Mouse (Mus musculus): ENCODE measurements around the gene Depdc1b. TPM values are rescaled to one million over a fixed set of nuclear protein-coding genes. Genes with fewer than 3 reads are reported as not detected.

Gene Depdc1b
- polyA plus RNA-seq, 1 experiment from 2014 or later: 5.6 TPM

GRCm38 (mm10) chr13:108323317-108323716 lies 7.2 kb downstream of the Depdc1b start:
- H3K9ac ChIP-seq (ENCODE audit: low read depth, low read length): no peak overlapping the region
- H3K27me3 ChIP-seq (replicated peaks; ENCODE audit: control insufficient read depth, insufficient read depth, low read length): no peaks in the 10 kb centered on the region
- H3K9me3 ChIP-seq (ENCODE audit: control insufficient read depth, low read length): no peaks in the 10 kb centered on the region
- WGBS: 90% methylated on average over 2 of the region's 2 CpGs
- H3K4me3 ChIP-seq (ENCODE audit: low read depth, low read length): no peak overlapping the region
- H3K27ac ChIP-seq (replicated peaks; ENCODE audit: low read depth, low read length): no peak overlapping the region
- no peaks in the 10 kb centered on the region for H3K4me1 ChIP-seq (ENCODE audit: control insufficient read depth, insufficient read depth, low read length)
- no peak overlapping the region for H3K4me2 ChIP-seq (ENCODE audit: low read depth, low read length)
- ATAC-seq (ENCODE audit: low read depth): no peak
- H3K36me3 ChIP-seq (ENCODE audit: control insufficient read depth, insufficient read depth, low read length): no peaks in the 10 kb centered on the region
- no peak for DNase-seq (ENCODE audit: low spot score)

- 89% methylated on average over 22 of the region's 22 CpGs for WGBS
- no peak overlapping the region for H3K9ac ChIP-seq (ENCODE audit: low read depth, low read length)
- no peaks in the 10 kb centered on the region for H3K4me1 ChIP-seq (ENCODE audit: control insufficient read depth, insufficient read depth, low read length)
- H3K4me2 ChIP-seq (ENCODE audit: low read depth, low read length): no peak overlapping the region
- ATAC-seq (ENCODE audit: low read depth) (no peak), DNase-seq (ENCODE audit: low spot score) (no peak)
- H3K9me3 ChIP-seq (ENCODE audit: control insufficient read depth, low read length): no peaks in the 10 kb centered on the region
- no peak overlapping the region for H3K27ac ChIP-seq (replicated peaks; ENCODE audit: low read depth, low read length)
- no peaks in the 10 kb centered on the region for H3K36me3 ChIP-seq (ENCODE audit: control insufficient read depth, insufficient read depth, low read length)
- H3K27me3 ChIP-seq (replicated peaks; ENCODE audit: control insufficient read depth, insufficient read depth, low read length): no peaks in the 10 kb centered on the region
- no peak overlapping the region for H3K4me3 ChIP-seq (ENCODE audit: low read depth, low read length)
Observed at GRCm38 (mm10) chr13:108323866-108324829, 8.0 kb downstream of the Depdc1b start.

GRCm38 (mm10) chr13:108325871-108326270 lies 9.7 kb downstream of the Depdc1b start:
- Histone ChIP-seq H3K9me3 (ENCODE audit: control insufficient read depth, low read length) (no peaks in the 10 kb centered on the region), H3K9ac (ENCODE audit: low read depth, low read length) (no peak overlapping the region), H3K4me3 (ENCODE audit: low read depth, low read length) (no peak overlapping the region), H3K4me1 (ENCODE audit: control insufficient read depth, insufficient read depth, low read length) (no peaks in the 10 kb centered on the region), H3K27ac (replicated peaks; ENCODE audit: low read depth, low read length) (no peak overlapping the region), H3K4me2 (ENCODE audit: low read depth, low read length) (no peak overlapping the region), H3K36me3 (ENCODE audit: control insufficient read depth, insufficient read depth, low read length) (no peaks in the 10 kb centered on the region), H3K27me3 (replicated peaks; ENCODE audit: control insufficient read depth, insufficient read depth, low read length) (no peaks in the 10 kb centered on the region)
- ATAC-seq (ENCODE audit: low read depth): no peak
- 84% methylated on average over 5 of the region's 5 CpGs for WGBS
- DNase-seq (ENCODE audit: low spot score): no peak

- DNase-seq (ENCODE audit: low spot score) (no peak), ATAC-seq (ENCODE audit: low read depth) (no peak)
- Histone ChIP-seq H3K27me3 (replicated peaks; ENCODE audit: control insufficient read depth, insufficient read depth, low read length) (no peaks in the 10 kb centered on the region), H3K9ac (ENCODE audit: low read depth, low read length) (no peak overlapping the region), H3K36me3 (ENCODE audit: control insufficient read depth, insufficient read depth, low read length) (no peaks in the 10 kb centered on the region), H3K9me3 (ENCODE audit: control insufficient read depth, low read length) (no peaks in the 10 kb centered on the region), H3K27ac (replicated peaks; ENCODE audit: low read depth, low read length) (no peak overlapping the region), H3K4me2 (ENCODE audit: low read depth, low read length) (no peak overlapping the region), H3K4me3 (ENCODE audit: low read depth, low read length) (no peak overlapping the region), H3K4me1 (ENCODE audit: control insufficient read depth, insufficient read depth, low read length) (no peaks in the 10 kb centered on the region)
- WGBS: 91% methylated on average over 10 of the region's 10 CpGs
Observed at GRCm38 (mm10) chr13:108326351-108326750, 10.2 kb downstream of the Depdc1b start.

GRCm38 (mm10) chr13:108327047-108327446 lies 10.9 kb downstream of the Depdc1b start:
- ATAC-seq (ENCODE audit: low read depth) (no peak), DNase-seq (ENCODE audit: low spot score) (no peak)
- H3K4me2 ChIP-seq (ENCODE audit: low read depth, low read length): no peak overlapping the region
- 89% methylated on average over 7 of the region's 7 CpGs for WGBS
- H3K4me3 ChIP-seq (ENCODE audit: low read depth, low read length): no peak overlapping the region
- H3K9ac ChIP-seq (ENCODE audit: low read depth, low read length): no peak overlapping the region
- no peaks in the 10 kb centered on the region for H3K4me1 ChIP-seq (ENCODE audit: control insufficient read depth, insufficient read depth, low read length)
- H3K9me3 ChIP-seq (ENCODE audit: control insufficient read depth, low read length): no peaks in the 10 kb centered on the region
- H3K27ac ChIP-seq (replicated peaks; ENCODE audit: low read depth, low read length): no peak overlapping the region
- no peaks in the 10 kb centered on the region for H3K27me3 ChIP-seq (replicated peaks; ENCODE audit: control insufficient read depth, insufficient read depth, low read length)
- no peaks in the 10 kb centered on the region for H3K36me3 ChIP-seq (ENCODE audit: control insufficient read depth, insufficient read depth, low read length)

GRCm38 (mm10) chr13:108328406-108329180 lies 12.5 kb downstream of the Depdc1b start:
- Histone ChIP-seq H3K27me3 (replicated peaks; ENCODE audit: control insufficient read depth, insufficient read depth, low read length) (no peaks in the 10 kb centered on the region), H3K9me3 (ENCODE audit: control insufficient read depth, low read length) (no peaks in the 10 kb centered on the region), H3K4me1 (ENCODE audit: control insufficient read depth, insufficient read depth, low read length) (no peaks in the 10 kb centered on the region), H3K9ac (ENCODE audit: low read depth, low read length) (no peak overlapping the region), H3K27ac (replicated peaks; ENCODE audit: low read depth, low read length) (no peak overlapping the region), H3K36me3 (ENCODE audit: control insufficient read depth, insufficient read depth, low read length) (no peaks in the 10 kb centered on the region), H3K4me2 (ENCODE audit: low read depth, low read length) (no peak overlapping the region), H3K4me3 (ENCODE audit: low read depth, low read length) (no peak overlapping the region)
- WGBS: 89% methylated on average over 21 of the region's 21 CpGs
- no peak for ATAC-seq (ENCODE audit: low read depth)
- no peak for DNase-seq (ENCODE audit: low spot score)

- DNase-seq (ENCODE audit: low spot score) (peak; percentile 17), ATAC-seq (ENCODE audit: low read depth) (no peak)
- Histone ChIP-seq H3K27ac (replicated peaks; ENCODE audit: low read depth, low read length) (no peak overlapping the region), H3K9me3 (ENCODE audit: control insufficient read depth, low read length) (no peaks in the 10 kb centered on the region), H3K4me2 (ENCODE audit: low read depth, low read length) (no peak overlapping the region), H3K36me3 (ENCODE audit: control insufficient read depth, insufficient read depth, low read length) (no peaks in the 10 kb centered on the region), H3K9ac (ENCODE audit: low read depth, low read length) (no peak overlapping the region), H3K27me3 (replicated peaks; ENCODE audit: control insufficient read depth, insufficient read depth, low read length) (no peaks in the 10 kb centered on the region), H3K4me3 (ENCODE audit: low read depth, low read length) (no peak overlapping the region), H3K4me1 (ENCODE audit: control insufficient read depth, insufficient read depth, low read length) (no peaks in the 10 kb centered on the region)
- 63% methylated on average over 3 of the region's 3 CpGs for WGBS
Observed at GRCm38 (mm10) chr13:108329693-108330092, 13.6 kb downstream of the Depdc1b start.

GRCm38 (mm10) chr13:108335257-108336003 lies 19.3 kb downstream of the Depdc1b start:
- WGBS: 65% methylated on average over 15 of the region's 15 CpGs
- DNase-seq (ENCODE audit: low spot score) (peak; percentile 28), ATAC-seq (ENCODE audit: low read depth) (peak; percentile 15; the same call in 1 of the 2 replicates)
- H3K27me3 ChIP-seq (replicated peaks; ENCODE audit: control insufficient read depth, insufficient read depth, low read length): no peaks in the 10 kb centered on the region
- no peak overlapping the region for H3K4me3 ChIP-seq (ENCODE audit: low read depth, low read length)
- no peak overlapping the region for H3K4me2 ChIP-seq (ENCODE audit: low read depth, low read length)
- no peaks in the 10 kb centered on the region for H3K4me1 ChIP-seq (ENCODE audit: control insufficient read depth, insufficient read depth, low read length)
- no peaks in the 10 kb centered on the region for H3K9me3 ChIP-seq (ENCODE audit: control insufficient read depth, low read length)
- H3K36me3 ChIP-seq (ENCODE audit: control insufficient read depth, insufficient read depth, low read length): no peaks in the 10 kb centered on the region
- no peak overlapping the region for H3K9ac ChIP-seq (ENCODE audit: low read depth, low read length)
- no peak overlapping the region for H3K27ac ChIP-seq (replicated peaks; ENCODE audit: low read depth, low read length)

Data from embryonic facial prominence, embryonic 14.5 days (tissue).